Mouse (Mus musculus) kidney, embryonic 15.5 days (tissue): ENCODE results near the gene Hnf1b. TPM values are rescaled to one million over a fixed set of nuclear protein-coding genes. Genes with fewer than 3 reads are reported as not detected.

ENCODE experiments used
- ATAC-seq: fragments of 200-750 bp; cut with Nextera tagmentation; replicated peaks from 2 replicates; pipeline ENCODE4 v1.8.0; 2017; ENCODE audit warnings: moderate TSS enrichment; ENCODE audit not compliant: low FRiP score
- H3K27ac ChIP-seq: fragments of 300-500 bp; sonication (generic); 2 replicates; pipeline ENCODE4 v1.5.1; 2015; ENCODE audit warnings: mild to moderate bottlenecking, inconsistent platforms
- H3K27me3 ChIP-seq: fragments of 300-500 bp; sonication (generic); 2 replicates; pipeline ENCODE4 v1.6.1; 2015; ENCODE audit warnings: inconsistent platforms
- H3K36me3 ChIP-seq: fragments of 300-500 bp; sonication (generic); 2 replicates; pipeline ENCODE4 v1.6.1; 2015; ENCODE audit warnings: inconsistent platforms
- H3K4me1 ChIP-seq: fragments of 300-500 bp; sonication (generic); 2 replicates; pipeline ENCODE4 v1.6.1; 2015; ENCODE audit warnings: inconsistent platforms
- H3K4me2 ChIP-seq: fragments of 300-500 bp; sonication (generic); 2 replicates; pipeline ENCODE4 v1.6.1; 2015; ENCODE audit warnings: moderate library complexity, mild to moderate bottlenecking, inconsistent platforms
- H3K4me3 ChIP-seq: fragments of 300-500 bp; sonication (generic); replicated peaks from 2 replicates; pipeline ENCODE4 v1.5.1; 2015; ENCODE audit warnings: mild to moderate bottlenecking, inconsistent platforms
- H3K9ac ChIP-seq: fragments of 300-500 bp; sonication (generic); 2 replicates; pipeline ENCODE4 v1.6.1; 2015; ENCODE audit warnings: mild to moderate bottlenecking, inconsistent platforms
- H3K9me3 ChIP-seq: fragments of 300-500 bp; sonication (generic); replicated peaks from 2 replicates; pipeline ENCODE4 v1.6.1; 2016; ENCODE audit warnings: inconsistent platforms
- WGBS: fragments of 180-500 bp; shearing (Covaris S2); methylation state at CpG from one replicate; pipeline ENCODE4 v1.1.7; 2015; ENCODE audit warnings: mixed read lengths; 5-methylcytosine and 5-hydroxymethylcytosine counted together
- polyA plus RNA-seq: library from polyadenylated mRNA; unstranded; fragments of >200 nt; fragmentation: Nextera tagmentation; extraction: Ambion mirVana; gene quantifications from 2 replicates; pipeline ENCODE4 v1.2.1, GENCODE M21; 2015

Gene Hnf1b
- polyA plus RNA-seq, 1 experiment from 2014 or later, result 83.3 TPM

DNA sequence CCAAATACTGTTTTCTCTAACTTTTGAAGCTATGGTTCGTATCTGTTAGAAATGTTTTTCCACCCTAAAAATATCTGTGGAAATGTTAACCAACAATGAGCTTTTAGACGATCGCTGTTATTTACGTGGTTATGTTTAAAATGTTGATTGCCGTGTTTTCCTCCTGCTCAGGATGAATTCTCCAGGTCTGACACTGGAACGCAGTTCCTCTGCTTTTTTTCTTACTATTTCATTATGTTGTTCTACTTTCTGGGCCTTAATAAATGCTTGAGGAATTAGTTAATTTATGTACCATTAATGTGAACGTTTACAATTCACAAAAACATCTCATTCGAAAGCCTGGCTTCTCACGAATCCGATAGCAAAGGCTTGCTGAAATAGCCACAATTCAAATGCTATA is 4.2 kb downstream of the Hnf1b start:
- H3K9ac ChIP-seq, result 0 out of 2 replicates have a peak overlapping the region, but pooled peaks have one; percentile 60

GRCm38 (mm10) chr11:83854707-83855106 is 4.8 kb downstream of the Hnf1b start:
- H3K4me3 ChIP-seq, result peak overlapping the region; percentile 23
- H3K4me1 ChIP-seq, result peaks cover 34% of the 10 kb centered on the region
- peaks cover 85% of the 10 kb centered on the region for H3K27me3 ChIP-seq
- peak overlapping the region; percentile 52 for H3K4me2 ChIP-seq
- no peak overlapping the region for H3K27ac ChIP-seq
- 0 out of 2 replicates have a peak overlapping the region, but pooled peaks have one; percentile 47 for H3K9ac ChIP-seq
- no peaks in the 10 kb centered on the region for H3K9me3 ChIP-seq
- no peak for ATAC-seq
- peaks cover 7% of the 10 kb centered on the region; the same call in 1 of the 2 replicates for H3K36me3 ChIP-seq
- WGBS, result 13% methylated on average over 2 of the region's 2 CpGs

More for the DNA sequence above, 4.2 kb downstream of the Hnf1b start:
- Histone ChIP-seq H3K4me2 (peak overlapping the region; percentile 51), H3K9me3 (no peaks in the 10 kb centered on the region), H3K4me1 (peaks cover 34% of the 10 kb centered on the region), H3K27ac (peak overlapping the region; percentile 93), H3K4me3 (peak overlapping the region; percentile 58), H3K36me3 (peaks cover 7% of the 10 kb centered on the region; the same call in 1 of the 2 replicates), H3K27me3 (peaks cover 89% of the 10 kb centered on the region)
- 4% methylated on average over 10 of the region's 10 CpGs for WGBS
- no peak for ATAC-seq

- peaks cover 60% of the 10 kb centered on the region for H3K27me3 ChIP-seq
- H3K9ac ChIP-seq, result no peak overlapping the region
- H3K4me1 ChIP-seq, result peaks cover 13% of the 10 kb centered on the region
- WGBS, result 81% methylated on average over 1 of the region's 1 CpGs
- no peak overlapping the region for H3K27ac ChIP-seq
- no peak for ATAC-seq
- no peak overlapping the region for H3K4me3 ChIP-seq
- no peaks in the 10 kb centered on the region for H3K9me3 ChIP-seq
- H3K4me2 ChIP-seq, result no peak overlapping the region
- peaks cover 20% of the 10 kb centered on the region for H3K36me3 ChIP-seq
Measured at GRCm38 (mm10) chr11:83857256-83857655, 7.4 kb downstream of the Hnf1b start.

DNA sequence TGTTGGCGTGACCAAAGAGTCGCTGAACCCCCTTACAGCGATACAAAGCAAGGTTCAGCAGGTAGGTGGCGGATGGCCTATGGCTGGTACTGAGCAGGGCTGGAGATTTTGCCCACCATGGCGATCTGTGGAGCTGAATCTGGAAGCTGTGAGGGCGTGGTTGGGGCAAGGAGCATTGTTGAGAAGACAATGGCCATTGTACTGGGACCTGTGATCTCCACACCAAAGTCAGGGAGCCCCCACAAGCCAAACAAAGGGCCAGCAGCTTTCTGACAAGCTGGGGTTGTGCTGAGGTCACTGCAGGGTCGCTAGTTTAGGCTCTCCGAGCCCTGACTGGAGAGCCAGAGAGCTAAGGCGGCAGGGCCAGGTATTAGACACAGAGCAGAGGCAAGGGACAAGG is 15.4 kb downstream of the Hnf1b start:
- no peak overlapping the region for H3K4me3 ChIP-seq
- no peaks in the 10 kb centered on the region for H3K27me3 ChIP-seq
- H3K4me1 ChIP-seq, result peaks cover 10% of the 10 kb centered on the region; the same call in 1 of the 2 replicates
- H3K36me3 ChIP-seq, result peaks cover 78% of the 10 kb centered on the region
- ATAC-seq, result no peak
- no peak overlapping the region for H3K27ac ChIP-seq
- 54% methylated on average over 9 of the region's 9 CpGs for WGBS
- H3K9ac ChIP-seq, result no peak overlapping the region
- no peaks in the 10 kb centered on the region for H3K9me3 ChIP-seq
- H3K4me2 ChIP-seq, result no peak overlapping the region

- no peak overlapping the region for H3K4me3 ChIP-seq
- WGBS, result 46% methylated on average over 3 of the region's 3 CpGs
Measured at GRCm38 (mm10) chr11:83867571-83867970, 17.7 kb downstream of the Hnf1b start.

GRCm38 (mm10) chr11:83869147-83869546 is 19.3 kb downstream of the Hnf1b start:
- Histone ChIP-seq H3K4me3 (no peak overlapping the region), H3K9ac (no peak overlapping the region), H3K36me3 (peaks cover 74% of the 10 kb centered on the region), H3K27me3 (no peaks in the 10 kb centered on the region), H3K9me3 (no peaks in the 10 kb centered on the region), H3K27ac (no peak overlapping the region), H3K4me1 (peaks cover 10% of the 10 kb centered on the region), H3K4me2 (no peak overlapping the region)
- ATAC-seq, result no peak
- WGBS, result 24% methylated on average over 1 of the region's 1 CpGs

More at GRCm38 (mm10) chr11:83867571-83867970, 17.7 kb downstream of the Hnf1b start:
- Histone ChIP-seq H3K4me1 (peaks cover 10% of the 10 kb centered on the region; the same call in 1 of the 2 replicates), H3K4me2 (no peak overlapping the region), H3K9me3 (no peaks in the 10 kb centered on the region), H3K9ac (no peak overlapping the region), H3K36me3 (peaks cover 79% of the 10 kb centered on the region), H3K27me3 (no peaks in the 10 kb centered on the region), H3K27ac (no peak overlapping the region)
- no peak for ATAC-seq

DNA sequence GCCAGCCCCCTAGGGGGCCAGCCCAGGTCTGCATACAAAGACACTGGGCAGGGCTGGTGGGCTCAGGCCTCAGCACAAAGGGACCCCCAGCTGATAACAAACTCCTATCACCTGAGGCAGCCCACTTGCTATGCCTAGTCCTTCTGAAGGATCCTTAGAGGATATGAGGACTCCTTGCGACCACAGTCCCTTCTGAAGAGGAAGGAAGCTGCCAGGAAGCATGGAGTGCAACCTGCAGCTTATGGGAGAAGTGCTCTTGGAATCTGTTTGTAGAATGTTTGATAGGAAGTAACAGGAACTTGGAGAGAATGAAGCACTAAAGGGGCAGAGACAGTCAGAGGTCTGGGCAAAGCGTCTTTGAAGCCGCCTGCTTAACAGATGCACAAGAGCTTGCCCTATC is 19.8 kb downstream of the Hnf1b start:
- Histone ChIP-seq H3K9me3 (no peaks in the 10 kb centered on the region), H3K36me3 (peaks cover 71% of the 10 kb centered on the region), H3K9ac (no peak overlapping the region), H3K4me3 (no peak overlapping the region), H3K27ac (no peak overlapping the region), H3K27me3 (no peaks in the 10 kb centered on the region), H3K4me2 (no peak overlapping the region), H3K4me1 (peaks cover 10% of the 10 kb centered on the region)
- WGBS, result 58% methylated on average over 3 of the region's 3 CpGs
- ATAC-seq, result no peak

GRCm38 (mm10) chr11:83871780-83872554 is 22.1 kb downstream of the Hnf1b start:
- Histone ChIP-seq H3K27ac (no peak overlapping the region), H3K9me3 (no peaks in the 10 kb centered on the region), H3K4me3 (no peak overlapping the region), H3K4me1 (peaks cover 10% of the 10 kb centered on the region), H3K9ac (no peak overlapping the region), H3K36me3 (peaks cover 66% of the 10 kb centered on the region), H3K4me2 (no peak overlapping the region), H3K27me3 (no peaks in the 10 kb centered on the region)
- ATAC-seq, result no peak
- WGBS, result 60% methylated on average over 9 of the region's 9 CpGs

GRCm38 (mm10) chr11:83873509-83873908 is 23.6 kb downstream of the Hnf1b start:
- Histone ChIP-seq H3K9me3 (no peaks in the 10 kb centered on the region), H3K27ac (no peak overlapping the region), H3K4me1 (peaks cover 10% of the 10 kb centered on the region), H3K36me3 (peaks cover 60% of the 10 kb centered on the region), H3K4me2 (no peak overlapping the region), H3K4me3 (no peak overlapping the region), H3K27me3 (no peaks in the 10 kb centered on the region), H3K9ac (no peak overlapping the region)
- ATAC-seq, result no peak
- WGBS, result 20% methylated on average over 9 of the region's 9 CpGs

GRCm38 (mm10) chr11:83876630-83877029 is 26.8 kb downstream of the Hnf1b start:
- Histone ChIP-seq H3K9ac (no peak overlapping the region), H3K36me3 (peaks cover 59% of the 10 kb centered on the region), H3K4me1 (peaks cover 3% of the 10 kb centered on the region; the same call in 1 of the 2 replicates), H3K4me2 (no peak overlapping the region), H3K9me3 (no peaks in the 10 kb centered on the region), H3K4me3 (no peak overlapping the region), H3K27ac (no peak overlapping the region), H3K27me3 (no peaks in the 10 kb centered on the region)
- ATAC-seq, result no peak
- 83% methylated on average over 7 of the region's 7 CpGs for WGBS

GRCm38 (mm10) chr11:83877765-83878164 is 27.9 kb downstream of the Hnf1b start:
- Histone ChIP-seq H3K9ac (no peak overlapping the region), H3K27me3 (no peaks in the 10 kb centered on the region), H3K27ac (no peak overlapping the region), H3K36me3 (peaks cover 52% of the 10 kb centered on the region), H3K4me2 (no peak overlapping the region), H3K4me3 (no peak overlapping the region), H3K4me1 (peaks cover 3% of the 10 kb centered on the region), H3K9me3 (no peaks in the 10 kb centered on the region)
- ATAC-seq, result no peak
- WGBS, result 60% methylated on average over 8 of the region's 8 CpGs

GRCm38 (mm10) chr11:83878417-83878952 is 28.6 kb downstream of the Hnf1b start:
- Histone ChIP-seq H3K27me3 (no peaks in the 10 kb centered on the region), H3K4me2 (no peak overlapping the region), H3K9me3 (no peaks in the 10 kb centered on the region), H3K4me3 (no peak overlapping the region), H3K27ac (no peak overlapping the region), H3K36me3 (peaks cover 54% of the 10 kb centered on the region), H3K4me1 (no peaks in the 10 kb centered on the region; the same call in 1 of the 2 replicates), H3K9ac (no peak overlapping the region)
- WGBS, result 63% methylated on average over 4 of the region's 4 CpGs
- no peak for ATAC-seq
